ENCODE assay signal across 13 mouse cellular contexts in the genomic region with DNA sequence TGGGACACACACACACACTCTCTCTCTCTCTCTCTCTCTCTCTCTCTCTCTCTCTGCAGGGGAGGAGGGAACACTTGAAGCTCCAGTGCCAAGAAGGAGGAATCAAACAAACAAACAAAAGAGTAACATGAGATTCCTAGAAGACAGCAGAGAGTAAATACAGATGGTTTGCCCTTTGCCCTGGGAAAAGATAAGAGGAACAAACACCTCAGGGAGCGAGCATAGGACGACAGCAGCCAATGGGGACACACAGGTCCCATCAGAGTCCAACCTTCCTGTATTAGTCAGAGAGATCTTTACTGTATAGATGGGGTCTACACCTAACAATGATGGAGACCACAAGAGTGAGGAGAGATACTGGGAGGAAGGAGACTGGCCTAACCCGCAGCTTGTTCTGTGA. TPM values are rescaled to one million over a fixed set of nuclear protein-coding genes. Genes with fewer than 3 reads are reported as not detected.
DNase-seq lines count a peak whose midpoint lies in the region; ATAC-seq and TF ChIP-seq lines count a peak whose summit lies in the region.
"Had no signal": no experiment of that assay in that cellular context is flagged by ENCODE, and none has a peak within 500 bp of the region (broad histone marks: within the 10 kb centered on the region; RNA-seq: fewer than 3 reads in every experiment).

No protein-coding gene starts in this region.

- peak overlapping the region; percentile 72 for H3K27ac ChIP-seq in heart, embryonic 15.5 days
- H3K27ac ChIP-seq in midbrain, embryonic 15.5 days, result 0 out of 2 replicates have a peak overlapping the region, but pooled peaks have one; percentile 25
- H3K27ac ChIP-seq in midbrain, postnatal 0 days (ENCODE audit: low read depth, low read length), result no peak overlapping the region
- H3K27ac ChIP-seq in intestine, postnatal 0 days (ENCODE audit: low read depth, low read length), result peak overlapping the region; percentile 77; the same call in 1 of the 2 replicates
- H3K27ac ChIP-seq in small intestine, adult 2 months (ENCODE audit: insufficient read depth, low read depth, low read length), result peak overlapping the region; percentile 65
- H3K27ac ChIP-seq: embryonic facial prominence, embryonic 12.5 days; hindbrain, postnatal 0 days had no signal

- WGBS in heart, embryonic 15.5 days, result 79% methylated on average over 3 of the region's 3 CpGs
- 93% methylated on average over 3 of the region's 3 CpGs for WGBS in midbrain, embryonic 15.5 days
- WGBS in midbrain, postnatal 0 days, result 93% methylated on average over 3 of the region's 3 CpGs
- WGBS in intestine, postnatal 0 days, result 46% methylated on average over 3 of the region's 3 CpGs
- 33% methylated on average over 3 of the region's 3 CpGs for WGBS in small intestine, adult 2 months

- H3K27me3 ChIP-seq in heart, embryonic 15.5 days, result no peaks in the 10 kb centered on the region
- H3K27me3 ChIP-seq in midbrain, embryonic 15.5 days (replicated peaks), result no peaks in the 10 kb centered on the region
- no peaks in the 10 kb centered on the region for H3K27me3 ChIP-seq in midbrain, postnatal 0 days (ENCODE audit: insufficient read depth, low read length)
- H3K27me3 ChIP-seq in intestine, postnatal 0 days (replicated peaks; ENCODE audit: control insufficient read depth, insufficient read depth, low read length), result no peaks in the 10 kb centered on the region
- no peaks in the 10 kb centered on the region for H3K27me3 ChIP-seq in small intestine, adult 2 months (ENCODE audit: control insufficient read depth, insufficient read depth, low read length)
- H3K27me3 ChIP-seq: embryonic facial prominence, embryonic 12.5 days; megakaryocyte, embryonic 14.5 days; Patski had no signal

- TF ChIP-seq CTCF in midbrain, postnatal 0 days (IDR thresholded peaks at IDR 0.05), result no peak
- TF ChIP-seq CTCF in intestine, postnatal 0 days (IDR thresholded peaks at IDR 0.05; ENCODE audit: low read depth), result no peak
- no peak for TF ChIP-seq CTCF in small intestine, adult 2 months (IDR thresholded peaks at IDR 0.05; ENCODE audit: extremely low read depth, insufficient read length, insufficient replicate concordance, low read depth, low read length)

- no peak overlapping the region for H3K4me2 ChIP-seq in heart, embryonic 15.5 days
- no peak overlapping the region for H3K4me2 ChIP-seq in midbrain, embryonic 15.5 days
- H3K4me2 ChIP-seq in midbrain, postnatal 0 days (ENCODE audit: low read depth, low read length, poor library complexity, severe bottlenecking), result no peak overlapping the region
- H3K4me2 ChIP-seq in intestine, postnatal 0 days (replicated peaks; ENCODE audit: low read depth), result no peak overlapping the region
- H3K4me2 ChIP-seq: embryonic facial prominence, embryonic 12.5 days had no signal

- no peaks in the 10 kb centered on the region for H3K9me3 ChIP-seq in heart, embryonic 15.5 days (replicated peaks)
- no peaks in the 10 kb centered on the region for H3K9me3 ChIP-seq in midbrain, embryonic 15.5 days
- no peaks in the 10 kb centered on the region for H3K9me3 ChIP-seq in midbrain, postnatal 0 days (ENCODE audit: low read length)
- no peaks in the 10 kb centered on the region for H3K9me3 ChIP-seq in intestine, postnatal 0 days (ENCODE audit: control insufficient read depth)
- H3K9me3 ChIP-seq: embryonic facial prominence, embryonic 12.5 days; megakaryocyte, embryonic 14.5 days had no signal

- TF ChIP-seq POLR2A in small intestine, adult 2 months (IDR thresholded peaks at IDR 0.05; ENCODE audit: low read depth, low read length), result no peak

- DNase-seq in heart, adult 9 months (ENCODE audit: low spot score in 2 of 2), result no peak
- no peak for DNase-seq in midbrain, postnatal 0 days (ENCODE audit: low spot score)
- DNase-seq in adrenal gland, adult 8-10 months, result no peak
- DNase-seq: thymus, adult 18-20 months had no signal

- no peak overlapping the region for H3K4me3 ChIP-seq in heart, embryonic 15.5 days
- no peak overlapping the region for H3K4me3 ChIP-seq in midbrain, embryonic 15.5 days
- no peak overlapping the region for H3K4me3 ChIP-seq in midbrain, postnatal 0 days (ENCODE audit: low read depth, low read length)
- H3K4me3 ChIP-seq in intestine, postnatal 0 days (ENCODE audit: low read depth, low read length), result no peak overlapping the region
- H3K4me3 ChIP-seq in small intestine, adult 2 months (ENCODE audit: low read depth, low read length), result no peak overlapping the region
- H3K4me3 ChIP-seq: embryonic facial prominence, embryonic 12.5 days; megakaryocyte, embryonic 14.5 days had no signal

- peaks cover 40% of the 10 kb centered on the region for H3K4me1 ChIP-seq in heart, embryonic 15.5 days (replicated peaks)
- peaks cover 16% of the 10 kb centered on the region for H3K4me1 ChIP-seq in midbrain, embryonic 15.5 days
- no peaks in the 10 kb centered on the region for H3K4me1 ChIP-seq in midbrain, postnatal 0 days (ENCODE audit: insufficient read depth, low read length)
- 0 out of 2 replicates have a peak, but pooled peaks cover 14% of the 10 kb centered on the region for H3K4me1 ChIP-seq in intestine, postnatal 0 days (replicated peaks; ENCODE audit: control insufficient read depth, insufficient read depth, low read length)
- peaks cover 36% of the 10 kb centered on the region for H3K4me1 ChIP-seq in small intestine, adult 2 months (ENCODE audit: control insufficient read depth, insufficient read depth, insufficient read length, low read length)
- H3K4me1 ChIP-seq: embryonic facial prominence, embryonic 12.5 days had no signal

- H3K9ac ChIP-seq in heart, embryonic 15.5 days, result no peak overlapping the region
- H3K9ac ChIP-seq in midbrain, embryonic 15.5 days, result no peak overlapping the region
- no peak overlapping the region for H3K9ac ChIP-seq in midbrain, postnatal 0 days (replicated peaks; ENCODE audit: low read length, poor library complexity, severe bottlenecking)
- H3K9ac ChIP-seq in intestine, postnatal 0 days (ENCODE audit: low read depth, low read length), result no peak overlapping the region
- H3K9ac ChIP-seq: embryonic facial prominence, embryonic 12.5 days had no signal

- ATAC-seq in heart, embryonic 15.5 days (replicated peaks; ENCODE audit: insufficient number of reproducible peaks, insufficient read depth, low FRiP score, low read depth), result no peak
- ATAC-seq in midbrain, embryonic 15.5 days (replicated peaks), result no peak
- ATAC-seq in midbrain, postnatal 0 days (ENCODE audit: low FRiP score), result no peak
- ATAC-seq in intestine, postnatal 0 days, result peak; percentile 54
- ATAC-seq: activated CD4-positive, CD25-positive, alpha-beta regulatory T cell, adult 4 months; Patski had no signal

- H3K36me3 ChIP-seq in heart, embryonic 15.5 days, result peaks cover 63% of the 10 kb centered on the region
- peaks cover 67% of the 10 kb centered on the region for H3K36me3 ChIP-seq in midbrain, embryonic 15.5 days (replicated peaks)
- H3K36me3 ChIP-seq in midbrain, postnatal 0 days (ENCODE audit: insufficient read depth, low read length), result peaks cover 64% of the 10 kb centered on the region
- H3K36me3 ChIP-seq in intestine, postnatal 0 days (ENCODE audit: control insufficient read depth, insufficient read depth), result peaks cover 64% of the 10 kb centered on the region
- H3K36me3 ChIP-seq in small intestine, adult 2 months (ENCODE audit: control insufficient read depth, insufficient read depth, low read length), result peaks cover 20% of the 10 kb centered on the region

RNA-seq across cellular contexts. Expression of a gene that starts 18.7 kb away (rescaled TPM):
- 11.8 and 17.6 TPM in 2 replicates for polyA plus RNA-seq in heart, embryonic 15.5 days (2015; fragmentation: Nextera tagmentation; extraction: Ambion mirVana)
- 66.1 and 69.4 TPM in 2 replicates for polyA plus RNA-seq in midbrain, embryonic 15.5 days (2015; fragmentation: Nextera tagmentation; extraction: Ambion mirVana)
- total RNA-seq in midbrain, postnatal 0 days (2014; rRNA removed), result 70.5 and 70.9 TPM in 2 replicates
- polyA plus RNA-seq in midbrain, postnatal 0 days (2015; fragmentation: Nextera tagmentation; extraction: Ambion mirVana), result 66.8 and 67.5 TPM in 2 replicates
- 11.0 and 13.4 TPM in 2 replicates for polyA plus RNA-seq in intestine, postnatal 0 days (2015; fragmentation: Nextera tagmentation; extraction: Ambion mirVana)
- polyA plus RNA-seq in small intestine, adult 2 months (2012; rRNA removed), result 6.8 and 6.9 TPM in 2 replicates
- total RNA-seq in adrenal gland, adult 8-10 months (2022), result 10 to 100 TPM; 32.8 to 36.2 (median 34.9) TPM

RNA-seq across cellular contexts. Expression of a gene that starts 23.3 kb away (rescaled TPM):
- 286 and 337 TPM in 2 replicates for polyA plus RNA-seq in heart, embryonic 15.5 days (2015; fragmentation: Nextera tagmentation; extraction: Ambion mirVana)
- polyA plus RNA-seq in midbrain, embryonic 15.5 days (2015; fragmentation: Nextera tagmentation; extraction: Ambion mirVana), result 531 and 544 TPM in 2 replicates
- 463 and 516 TPM in 2 replicates for total RNA-seq in midbrain, postnatal 0 days (2014; rRNA removed)
- polyA plus RNA-seq in midbrain, postnatal 0 days (2015; fragmentation: Nextera tagmentation; extraction: Ambion mirVana), result 461 and 464 TPM in 2 replicates
- 134 and 145 TPM in 2 replicates for polyA plus RNA-seq in intestine, postnatal 0 days (2015; fragmentation: Nextera tagmentation; extraction: Ambion mirVana)
- 54.8 and 94.7 TPM in 2 replicates for polyA plus RNA-seq in small intestine, adult 2 months (2012; rRNA removed)
- total RNA-seq in adrenal gland, adult 8-10 months (2022), result 100 to 1,000 TPM; 157 to 222 (median 203) TPM

RNA-seq across cellular contexts. Expression of a gene that starts 52.0 kb away (rescaled TPM):
- 28.5 and 28.7 TPM in 2 replicates for polyA plus RNA-seq in heart, embryonic 15.5 days (2015; fragmentation: Nextera tagmentation; extraction: Ambion mirVana)
- polyA plus RNA-seq in midbrain, embryonic 15.5 days (2015; fragmentation: Nextera tagmentation; extraction: Ambion mirVana), result 49.9 TPM in 2 replicates
- 24.5 and 41.5 TPM in 2 replicates for total RNA-seq in midbrain, postnatal 0 days (2014; rRNA removed)
- polyA plus RNA-seq in midbrain, postnatal 0 days (2015; fragmentation: Nextera tagmentation; extraction: Ambion mirVana), result 36.1 and 38.0 TPM in 2 replicates
- polyA plus RNA-seq in intestine, postnatal 0 days (2015; fragmentation: Nextera tagmentation; extraction: Ambion mirVana), result 18.3 and 21.0 TPM in 2 replicates
- polyA plus RNA-seq in small intestine, adult 2 months (2012; rRNA removed), result 3.0 and 3.7 TPM in 2 replicates
- 10 to 100 TPM; 18.5 to 34.4 (median 27.0) TPM for total RNA-seq in adrenal gland, adult 8-10 months (2022)
